Mouse (Mus musculus): ENCODE data around the gene Arhgap15.

Gene Arhgap15

DNA sequence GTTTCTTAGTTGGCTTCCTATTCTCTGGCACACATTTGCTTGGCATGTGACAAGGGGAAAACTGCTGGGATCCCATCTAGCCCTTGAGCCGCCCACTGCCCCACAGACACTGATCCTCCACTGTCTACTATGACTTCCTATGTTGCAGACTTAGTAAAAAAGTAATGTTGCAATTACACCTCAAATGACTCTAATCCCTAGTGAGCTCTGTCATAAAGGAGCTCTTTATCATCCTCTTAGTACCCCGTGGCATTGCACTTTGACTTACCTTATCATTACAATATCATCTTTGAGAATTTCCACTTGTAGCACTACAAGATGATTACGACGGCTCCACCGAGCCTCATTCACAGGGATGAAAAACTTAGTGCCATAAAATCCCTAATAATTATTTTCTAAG, 190.6 kb downstream of the Arhgap15 start:
- no peak for DNase-seq

GRCm38 (mm10) chr2:43945679-43946078, 197.1 kb downstream of the Arhgap15 start:
- DNase-seq: no peak

DNA sequence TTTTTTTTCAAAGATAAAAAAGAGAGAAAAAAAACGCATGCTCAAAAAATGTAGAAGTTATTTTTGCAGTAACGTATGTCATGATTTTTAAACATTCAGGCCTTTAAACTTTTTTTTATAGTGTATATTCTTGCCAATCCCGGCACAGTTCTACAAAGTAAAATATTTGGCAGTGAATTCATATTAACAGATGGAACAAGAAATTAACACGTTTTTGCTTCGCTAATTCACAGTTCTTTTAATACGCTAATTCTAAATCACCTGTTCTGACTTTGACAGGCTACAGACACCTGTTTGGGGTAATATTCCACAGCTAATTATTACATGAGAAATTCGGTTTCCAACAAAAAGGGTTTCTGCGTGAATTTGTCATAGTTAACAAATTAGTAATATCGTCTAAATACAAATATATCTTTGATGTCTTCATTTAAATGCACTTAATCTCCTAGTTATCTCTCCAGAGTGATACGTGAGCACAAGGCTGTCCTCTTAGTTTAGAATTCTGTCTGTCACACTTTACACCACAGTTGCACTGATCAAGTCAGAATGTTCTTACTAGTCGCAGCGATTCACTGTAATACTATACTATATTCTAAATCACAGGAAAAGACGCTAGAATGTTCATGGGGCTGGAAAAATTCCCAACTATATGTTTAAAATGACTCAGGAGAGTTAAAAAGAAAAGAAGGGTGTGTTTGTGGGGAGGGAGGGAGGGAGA, 201.3 kb downstream of the Arhgap15 start:
- no peak for DNase-seq

GRCm38 (mm10) chr2:43950741-43951140, 202.1 kb downstream of the Arhgap15 start:
- DNase-seq: no peak

DNA sequence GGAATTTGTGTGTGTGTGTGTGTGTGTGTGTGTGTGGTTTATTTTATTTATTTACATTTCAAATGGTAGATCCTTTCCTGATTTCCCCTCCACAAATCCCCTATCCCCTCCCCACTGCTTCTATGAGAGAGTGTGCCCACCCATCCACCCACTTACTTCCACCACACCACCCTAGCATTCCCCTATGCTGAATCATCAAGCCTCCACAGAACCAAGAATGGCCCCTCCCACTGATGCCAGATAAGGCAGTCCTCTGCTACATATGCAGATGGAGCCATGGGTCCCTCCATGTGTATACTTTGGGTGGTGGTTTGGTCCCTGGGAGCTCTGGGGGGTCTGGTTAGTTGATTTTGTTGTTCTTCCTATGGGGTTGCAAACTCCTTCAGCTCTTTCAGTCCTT, 210.6 kb downstream of the Arhgap15 start:
- DNase-seq: no peak

GRCm38 (mm10) chr2:43962466-43962865, 213.8 kb downstream of the Arhgap15 start:
- no peak for DNase-seq

DNA sequence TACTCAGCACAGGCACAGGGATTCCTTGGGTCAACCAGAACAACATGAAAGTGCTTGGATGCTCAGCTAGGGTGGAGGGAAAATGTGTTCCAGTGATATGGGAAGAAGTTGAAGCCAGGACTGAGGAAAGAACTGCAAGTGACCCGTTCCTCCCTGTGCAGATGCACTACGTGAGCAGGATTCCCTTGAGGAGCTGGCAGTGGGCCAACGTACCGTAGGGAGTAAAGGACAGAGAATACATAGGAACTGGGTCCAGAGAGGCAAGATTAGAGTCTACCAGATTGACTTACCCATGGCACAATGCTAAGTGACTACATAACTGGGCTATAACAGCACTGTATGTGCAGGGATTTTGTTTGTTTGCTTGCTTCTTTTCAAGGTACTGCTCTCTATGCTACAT, 220.0 kb downstream of the Arhgap15 start:
- peak; percentile 3 to 53 for DNase-seq

- no peak for DNase-seq
Measured at GRCm38 (mm10) chr2:43977732-43978131, 229.1 kb downstream of the Arhgap15 start.

DNA sequence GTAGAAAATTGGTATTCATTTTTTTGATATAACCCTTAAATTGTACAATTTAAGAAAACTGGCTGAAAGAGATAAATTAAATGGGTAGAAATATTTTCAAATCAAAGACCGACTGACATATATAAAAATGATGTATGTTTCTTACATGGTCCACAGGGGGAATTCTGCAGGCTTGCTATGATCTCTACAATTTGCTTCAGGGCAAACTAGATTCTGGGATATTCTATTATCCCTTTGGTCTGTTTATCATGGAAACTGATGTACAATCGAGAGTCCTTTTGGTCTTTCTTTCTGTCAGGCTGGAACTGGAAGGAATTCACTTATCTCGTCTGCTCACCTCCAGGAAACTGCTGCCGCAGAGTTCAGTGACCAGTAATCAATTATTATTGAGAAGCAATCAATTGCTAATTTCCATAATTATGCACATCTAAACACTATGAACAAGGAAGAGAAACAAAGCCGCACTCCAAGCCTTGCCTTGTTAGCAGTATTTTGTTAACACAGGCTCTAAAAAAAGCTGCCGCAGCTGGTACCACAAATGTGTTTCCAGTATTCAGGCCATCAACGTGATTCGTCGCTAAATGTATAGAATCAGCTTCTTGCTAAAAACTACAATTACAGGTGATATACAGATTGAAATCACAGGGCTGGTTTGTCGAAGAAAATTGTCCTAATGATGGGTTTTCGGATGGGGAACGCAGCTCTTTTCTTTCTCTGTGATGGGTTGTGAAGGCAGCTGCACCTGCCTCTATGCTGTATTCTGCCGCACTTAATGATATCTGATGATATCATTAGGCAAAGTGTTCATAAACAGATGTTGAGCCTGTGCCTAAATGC, 229.8 kb downstream of the Arhgap15 start:
- DNase-seq: no peak

GRCm38 (mm10) chr2:43986066-43986465, 237.4 kb downstream of the Arhgap15 start:
- no peak for DNase-seq

- DNase-seq: no peak
Measured at GRCm38 (mm10) chr2:43987919-43988318, 239.3 kb downstream of the Arhgap15 start.

GRCm38 (mm10) chr2:43989850-43990249, 241.2 kb downstream of the Arhgap15 start:
- DNase-seq: no peak

- DNase-seq: no peak
Measured at GRCm38 (mm10) chr2:43992510-43992909, 243.9 kb downstream of the Arhgap15 start.

GRCm38 (mm10) chr2:44002454-44002853, 253.8 kb downstream of the Arhgap15 start:
- no peak for DNase-seq

DNA sequence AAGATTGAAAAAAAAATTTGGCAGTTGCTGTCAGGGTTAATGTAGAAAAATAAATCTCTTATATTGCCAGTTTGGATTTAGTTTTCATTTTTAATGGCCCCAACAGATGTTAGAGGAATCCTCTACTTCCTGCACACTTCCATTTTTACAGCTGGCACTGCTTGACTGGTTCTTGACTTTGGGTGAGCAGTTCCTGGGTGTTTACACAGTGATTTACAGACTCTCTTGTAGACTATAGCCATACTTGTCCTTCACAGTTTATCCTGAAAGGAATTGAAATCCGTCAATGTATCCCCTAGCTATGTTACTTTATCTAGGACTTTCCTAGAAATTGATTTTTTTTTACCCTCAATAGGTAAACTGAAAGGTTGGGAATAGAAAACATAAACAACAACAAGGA, 261.6 kb downstream of the Arhgap15 start:
- no peak for DNase-seq

- DNase-seq: no peak
Measured at GRCm38 (mm10) chr2:44013388-44013787, 264.8 kb downstream of the Arhgap15 start.

DNA sequence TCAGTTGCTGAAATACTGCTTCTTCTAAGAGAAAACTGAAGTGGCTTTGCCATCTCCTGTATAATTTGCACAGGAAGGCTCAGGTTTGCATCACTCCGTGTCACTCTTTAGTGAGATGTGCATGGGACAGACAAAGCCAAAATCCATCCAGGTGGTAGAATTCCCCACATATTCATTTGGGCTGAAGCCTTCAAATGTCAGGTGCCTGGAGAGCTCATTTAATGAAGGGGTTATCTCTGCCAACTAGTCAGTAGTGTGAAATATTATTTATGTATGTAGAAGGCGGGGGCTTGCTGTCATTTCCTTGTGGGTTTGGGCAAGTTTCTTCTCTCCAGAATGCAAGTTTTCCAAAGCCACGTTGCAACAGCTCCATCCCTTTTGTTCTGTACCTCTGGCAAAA, 268.1 kb downstream of the Arhgap15 start:
- DNase-seq: no peak

- no peak for DNase-seq
Measured at GRCm38 (mm10) chr2:44017405-44018026, 268.9 kb downstream of the Arhgap15 start.

DNA sequence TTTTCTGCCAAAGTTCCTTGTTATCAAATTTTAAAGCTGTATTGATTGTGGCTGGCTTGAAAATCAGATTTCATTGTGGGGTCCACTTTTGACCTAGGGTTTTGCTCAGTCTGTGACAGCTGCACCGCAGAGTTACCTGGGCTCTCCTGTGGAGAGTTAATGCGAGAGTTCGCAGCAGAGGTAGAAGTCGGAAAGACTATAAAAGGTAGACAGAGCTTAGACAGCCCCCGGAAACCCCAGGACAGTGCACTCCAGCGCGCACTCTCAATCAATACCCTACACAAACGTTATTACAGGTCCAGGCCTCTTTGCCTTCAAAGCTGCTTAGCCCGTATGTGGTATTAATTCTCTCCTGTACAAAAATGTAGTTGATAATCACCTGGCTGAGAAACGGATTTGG, 269.4 kb downstream of the Arhgap15 start:
- DNase-seq: no peak

DNA sequence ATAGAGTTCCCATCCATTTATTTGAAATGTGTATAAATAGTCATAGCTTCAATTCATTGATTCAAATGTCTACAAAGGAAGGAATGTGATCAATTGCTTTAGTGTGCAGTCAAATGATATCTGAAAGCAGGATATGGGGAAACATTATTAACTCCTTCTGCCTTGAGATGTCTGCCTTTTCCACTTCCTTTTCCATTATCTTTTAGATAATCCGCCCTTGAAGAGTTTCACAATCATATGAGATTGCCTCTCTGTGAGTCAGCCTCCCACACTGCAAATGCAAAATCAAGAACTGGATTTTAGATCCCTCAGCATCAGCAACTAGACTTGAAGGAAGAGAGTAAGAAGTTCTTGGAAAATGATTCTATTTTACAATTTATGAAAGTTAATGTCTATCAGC, 276.1 kb downstream of the Arhgap15 start:
- DNase-seq: no peak

GRCm38 (mm10) chr2:44029035-44029715, 280.6 kb downstream of the Arhgap15 start:
- DNase-seq: no peak

DNA sequence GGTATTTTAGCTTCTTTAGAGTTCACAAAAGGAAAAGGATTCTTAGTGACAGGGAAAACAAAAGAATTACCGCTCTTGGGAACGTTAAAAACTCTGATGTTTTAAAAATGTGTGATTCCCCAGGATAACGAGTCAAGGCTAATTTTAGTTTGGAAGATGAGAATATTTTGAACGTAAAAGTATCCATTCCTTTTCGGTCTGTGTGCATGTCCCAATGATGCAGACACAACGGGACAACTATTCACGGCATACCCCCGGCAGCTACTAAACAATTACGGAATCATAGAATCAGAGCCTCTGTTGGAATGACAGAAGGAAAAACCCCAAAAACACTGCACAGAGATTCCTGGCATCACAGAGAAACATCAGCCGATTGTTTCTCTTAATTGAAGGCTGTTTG, 281.2 kb downstream of the Arhgap15 start:
- DNase-seq: no peak

GRCm38 (mm10) chr2:44039522-44040203, 291.0 kb downstream of the Arhgap15 start:
- no peak for DNase-seq
